Mouse (Mus musculus) heart, postnatal 25 days (tissue): Measurements from ENCODE around the gene Pcx. TPM values are rescaled to one million over a fixed set of nuclear protein-coding genes. Genes with fewer than 3 reads are reported as not detected.

Source experiments
- DNase-seq: peaks from one replicate; pipeline ENCODE4 v3.0.0; 2022; ENCODE audit warnings: low spot score
- intact Hi-C: fragments of 180-260 bp; cut with DNase I; formaldehyde crosslinking; loops from one replicate; pipeline ENCODE4 v1.15.1; 2025
- total RNA-seq, 2 experiments: library from RNA; stranded (reverse); gene quantifications; 2 replicates each; pipeline ENCODE4 v1.2.3; 2021

Pcx gene
- total RNA-seq, 2 experiments from 2014 or later = 30.9 to 36.8 TPM

DNA sequence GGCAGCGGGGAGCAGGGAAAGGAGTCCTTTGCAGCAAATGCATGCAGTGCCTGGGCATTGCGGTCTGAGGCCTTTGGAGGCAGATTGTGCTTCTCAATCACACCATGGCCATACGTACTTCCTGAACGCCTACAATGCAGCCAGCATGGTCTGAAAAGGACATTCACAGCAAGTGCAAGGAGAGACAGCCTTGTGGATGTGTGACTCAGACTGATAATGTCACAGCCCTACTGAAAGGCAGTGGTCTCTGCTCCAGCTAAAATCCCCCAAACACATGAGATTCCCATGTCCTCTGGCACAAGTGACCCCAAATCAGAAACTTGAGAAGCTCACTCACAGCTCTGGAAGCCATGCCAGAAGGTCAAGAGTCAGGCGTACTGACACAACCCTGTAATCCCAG lies 14.5 kb upstream of the Pcx start:
- no peak for DNase-seq
- intact Hi-C loops = loop anchor here (2.0 to 5.0 kb wide), 2 partner anchors 126 to 247 kb away; no protein-coding TSS in a partner anchor

DNA sequence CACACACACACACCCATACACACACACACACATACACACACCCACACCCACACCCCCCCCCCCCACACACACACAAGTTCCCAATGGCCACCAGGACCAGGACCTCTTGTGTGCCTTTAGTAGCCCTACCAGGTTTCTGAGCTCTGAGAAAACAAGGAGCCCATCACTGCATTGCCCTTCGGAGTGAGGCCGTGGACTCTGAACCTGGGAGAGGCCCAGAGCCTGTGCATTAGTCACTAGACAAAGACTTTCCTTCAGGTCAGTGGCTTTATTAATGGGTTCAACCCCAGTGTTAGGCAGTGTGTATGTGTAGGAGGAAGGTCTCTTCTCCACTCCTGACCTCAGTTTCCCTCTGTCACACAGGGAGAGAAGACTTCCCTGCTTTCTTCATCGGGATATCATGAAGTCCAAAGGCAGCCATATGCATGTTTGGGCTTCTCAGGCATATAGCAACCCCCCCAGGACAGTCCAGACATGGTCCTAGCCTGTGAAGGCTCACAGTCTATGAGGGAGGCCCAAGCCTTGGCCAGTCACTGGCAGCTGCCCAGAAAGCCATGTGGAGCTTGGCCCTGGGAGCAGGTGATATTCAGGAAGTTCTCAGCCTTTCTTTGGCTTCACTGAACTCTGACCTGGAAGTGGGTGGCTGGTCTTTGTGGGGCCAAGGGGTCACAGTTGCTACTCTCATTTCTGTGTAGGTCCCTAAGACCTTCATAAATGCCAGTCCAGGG lies 13.6 kb upstream of the Pcx start:
- no peak for DNase-seq
- intact Hi-C loops = loop anchor here (2.0 to 5.0 kb wide), 2 partner anchors 126 to 246 kb away; no protein-coding TSS in a partner anchor

DNA sequence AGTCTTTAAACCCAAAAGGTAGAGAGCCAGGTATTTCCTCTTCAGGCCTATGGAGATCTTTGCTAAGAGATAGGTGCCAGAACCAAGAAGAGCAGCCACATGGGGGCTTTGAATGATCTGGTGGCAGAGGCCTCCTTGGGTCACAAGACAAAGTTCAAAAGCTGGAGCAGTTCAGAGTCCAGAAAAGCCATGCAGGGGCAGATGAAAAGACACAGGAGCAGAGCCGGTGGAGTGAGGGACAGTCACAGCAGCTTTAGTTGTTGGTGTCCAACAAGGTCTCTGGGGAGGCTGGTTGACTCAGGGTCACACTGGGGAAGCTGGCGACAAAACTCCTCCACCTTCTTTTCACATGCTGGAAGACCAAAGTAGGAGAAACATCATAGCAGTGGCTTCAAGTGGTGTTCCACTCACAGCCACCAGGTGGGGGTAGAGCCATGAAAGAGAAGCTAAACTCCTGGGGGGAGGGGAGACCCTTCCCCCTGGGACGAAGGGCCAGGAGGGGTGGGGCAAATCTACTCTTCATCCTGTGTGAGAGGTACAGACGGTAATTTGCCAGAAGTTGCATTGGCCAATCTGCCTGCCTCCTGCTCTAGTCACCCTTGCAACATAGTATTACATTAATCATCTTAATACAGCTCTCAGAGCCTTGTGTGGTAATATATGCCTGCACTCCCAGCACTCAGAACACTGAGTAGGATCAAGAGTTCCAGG lies 12.9 kb upstream of the Pcx start:
- intact Hi-C loops = loop anchor here (2.0 to 5.0 kb wide), 2 partner anchors 125 to 245 kb away; no protein-coding TSS in a partner anchor
- DNase-seq = no peak

DNA sequence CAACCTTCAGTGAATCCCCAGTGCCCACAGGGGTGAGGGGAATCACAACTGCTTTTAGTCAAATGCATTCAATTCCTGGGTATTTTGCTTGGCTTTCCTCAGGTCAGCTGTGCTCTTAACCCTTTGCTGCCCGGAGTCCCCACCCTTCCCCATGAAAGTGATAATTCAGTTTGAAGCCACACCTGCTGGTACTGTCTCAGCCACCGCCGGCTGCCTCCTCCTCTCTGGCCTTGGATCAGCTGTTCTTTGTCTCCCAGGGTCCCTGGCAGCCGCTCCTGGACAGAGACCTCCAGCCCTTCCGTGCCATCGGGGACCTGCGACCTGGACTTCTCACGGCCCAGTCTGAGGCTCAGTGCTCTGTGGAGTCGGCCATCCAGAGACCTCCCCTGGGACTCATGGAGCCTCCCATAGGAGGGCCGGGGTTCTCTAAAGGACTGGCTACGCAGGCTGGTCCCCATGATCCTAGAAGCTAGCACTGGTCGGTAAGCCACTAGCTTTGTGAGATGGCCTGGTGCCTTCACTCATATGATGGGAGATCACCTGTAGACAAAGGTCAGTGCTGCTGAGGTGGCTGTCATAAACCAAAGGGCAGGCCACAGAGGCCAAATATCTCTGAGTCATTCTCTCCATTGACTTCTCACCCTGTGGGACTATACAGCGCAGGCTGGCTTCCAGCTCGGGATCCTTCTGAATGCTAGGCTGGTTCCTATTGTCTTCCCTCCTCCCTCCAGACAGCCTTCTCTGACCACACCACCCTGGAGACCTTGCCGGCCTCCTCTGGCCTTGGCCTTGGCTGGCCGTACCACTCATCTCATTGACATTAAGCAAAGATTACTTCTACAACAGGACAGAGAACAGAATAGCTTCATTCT lies 12.0 kb upstream of the Pcx start, which contains the start of gene 2010003K11Rik:
TSS of gene 2010003K11Rik (minus strand) at position 522 of the 872 bp plus-strand sequence.
- intact Hi-C loops = loop anchor here (5.0 kb wide), 1 partner anchor 124 kb away; no protein-coding TSS in a partner anchor
- DNase-seq = no peak

DNA sequence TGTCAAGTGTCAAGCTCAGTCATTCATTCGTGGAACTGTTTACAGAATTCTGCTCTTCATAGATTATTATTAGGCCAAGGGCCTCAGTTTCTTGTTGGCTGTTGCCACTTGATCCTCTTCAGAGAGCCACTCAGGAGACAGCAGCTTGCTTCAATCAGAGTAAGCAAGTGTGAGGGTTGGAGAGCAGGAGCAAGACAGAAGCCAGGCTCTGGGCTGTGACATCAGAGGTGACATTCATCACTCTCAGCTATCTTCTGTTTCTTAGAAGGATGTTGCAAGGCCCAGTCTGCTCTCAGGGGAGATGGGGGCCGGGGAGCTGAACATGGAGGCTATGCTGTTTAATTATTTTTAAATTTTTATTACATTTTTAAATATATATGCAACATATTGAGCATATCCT lies 7.6 kb upstream of the Pcx start:
- DNase-seq = no peak
- intact Hi-C loops = no loop called here

DNA sequence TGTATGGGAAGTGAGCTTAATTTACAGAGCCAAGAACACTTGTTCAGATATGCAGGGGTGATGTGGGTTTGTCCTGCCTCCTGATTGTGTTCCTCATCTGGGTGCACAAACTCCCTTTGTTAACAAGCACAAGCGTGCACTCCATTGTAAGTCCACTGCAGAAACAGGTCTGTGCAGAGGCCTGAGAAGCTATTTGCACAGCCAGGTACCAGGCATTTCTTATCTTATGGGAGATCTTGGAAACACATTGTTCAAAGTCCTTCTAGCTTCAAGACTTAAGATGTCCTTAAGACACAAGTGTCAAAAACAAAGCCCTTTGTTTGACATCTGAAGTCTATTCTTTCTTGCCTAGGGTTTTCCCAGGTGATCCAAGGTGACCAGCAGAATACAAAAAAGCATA lies 5.4 kb upstream of the Pcx start:
- intact Hi-C loops = no loop called here

DNA sequence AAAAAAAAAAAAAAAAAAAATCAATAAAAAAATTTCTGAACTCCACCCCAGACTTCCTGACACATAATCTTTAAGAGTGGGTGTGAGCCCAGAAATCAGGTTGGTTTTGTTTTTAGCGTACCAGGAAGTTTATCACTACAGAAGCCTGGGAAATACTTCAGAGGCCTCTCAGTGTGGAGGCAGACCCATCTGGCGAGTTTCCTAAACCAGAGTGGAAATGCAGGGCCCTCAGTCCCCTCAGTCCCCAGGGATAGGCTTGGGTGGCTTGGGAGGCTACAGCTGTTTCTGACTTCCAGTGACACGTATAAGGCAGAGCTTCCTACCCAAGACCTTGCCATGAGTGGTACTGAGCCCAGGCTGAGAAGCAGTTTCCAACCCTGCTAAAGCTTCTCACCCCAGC lies 2.5 kb upstream of the Pcx start:
- intact Hi-C loops = no loop called here
- no peak for DNase-seq

More for the DNA sequence above, 5.4 kb upstream of the Pcx start:
- DNase-seq = no peak

DNA sequence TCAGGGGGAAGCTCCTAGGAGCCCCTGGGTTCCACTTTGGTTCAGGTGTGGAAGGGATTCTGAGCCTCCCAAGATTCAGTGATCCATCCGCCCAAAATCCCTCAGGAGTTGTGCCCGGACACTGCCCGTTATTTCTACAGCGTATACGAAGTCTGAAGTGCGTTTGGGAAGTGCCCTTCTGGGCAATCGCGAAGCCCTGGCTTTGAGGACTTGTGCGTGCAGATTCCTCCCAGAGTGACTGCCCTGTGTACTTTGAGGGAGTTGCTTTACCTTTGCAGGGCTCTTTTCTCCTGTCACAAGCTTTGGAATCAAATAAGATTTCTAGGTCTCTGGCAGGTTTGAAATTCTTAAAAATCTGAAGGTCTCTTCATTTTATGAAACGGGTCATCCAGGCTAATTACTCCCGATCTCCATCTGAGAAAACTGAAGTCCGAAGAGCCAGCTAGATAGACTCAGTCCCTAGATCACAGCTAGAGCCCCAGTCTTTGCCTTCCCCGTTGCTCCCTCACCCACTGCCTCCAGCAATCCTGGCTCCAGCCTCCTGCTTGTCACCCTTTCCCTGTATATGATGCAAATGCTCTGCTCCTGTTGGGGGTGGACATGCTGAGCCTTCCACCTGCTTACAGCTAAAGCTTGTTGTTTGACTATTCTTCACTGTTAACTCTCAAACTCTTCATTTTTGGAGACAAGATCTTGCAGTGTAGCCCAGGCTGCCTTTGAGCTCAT lies 1.0 kb downstream of the Pcx start:
- DNase-seq = no peak
- intact Hi-C loops = no loop called here

DNA sequence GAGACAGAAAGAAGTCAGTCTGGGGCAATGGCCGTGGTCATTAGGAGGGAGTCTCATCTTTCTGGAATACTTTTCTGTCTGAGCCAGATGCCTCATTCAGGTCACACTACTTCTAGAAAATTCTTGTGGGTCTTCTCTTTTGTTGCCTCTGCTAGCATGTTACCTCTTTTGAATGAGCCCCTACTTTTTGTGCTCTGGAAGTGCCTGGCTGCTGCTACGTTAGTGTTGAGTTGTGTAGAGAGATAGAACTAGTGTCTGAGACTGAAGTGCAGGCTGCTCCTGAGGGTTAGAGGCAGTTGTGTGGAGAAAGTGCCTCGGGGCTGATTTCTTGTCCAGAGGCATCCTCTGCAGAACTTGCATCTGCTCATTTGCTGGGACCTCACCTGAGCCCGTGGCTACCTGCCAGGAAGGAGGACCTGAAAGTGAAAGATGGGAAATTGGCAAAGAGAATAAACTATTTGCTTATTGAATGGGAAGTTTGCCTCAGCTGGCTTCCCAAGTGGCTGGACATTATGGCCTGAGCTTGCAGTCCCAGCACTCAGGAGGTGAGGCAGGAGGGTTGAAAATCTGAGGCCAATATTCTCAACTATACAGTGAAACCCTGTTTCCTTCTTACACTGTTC lies 3.1 kb downstream of the Pcx start:
- intact Hi-C loops = no loop called here

DNA sequence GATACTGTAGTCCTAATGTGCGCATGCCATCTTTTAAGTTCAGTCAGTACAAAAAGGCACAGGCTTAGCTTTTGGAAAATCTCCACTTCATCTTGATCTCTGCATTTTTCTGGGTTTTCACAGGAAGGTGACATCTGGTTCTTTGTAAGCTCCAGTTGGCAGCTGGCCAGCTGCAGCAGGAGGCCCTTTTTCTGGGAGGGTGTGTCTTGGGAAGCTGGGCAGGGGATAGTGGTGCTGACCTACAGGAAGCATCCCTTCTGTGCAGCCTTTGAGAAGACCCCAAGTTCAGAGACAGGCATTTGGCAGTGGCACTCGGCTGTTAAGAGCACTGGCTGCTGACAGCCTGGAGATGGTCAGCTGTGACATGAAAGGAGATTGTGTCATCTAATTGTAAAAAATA lies 5.5 kb downstream of the Pcx start:
- intact Hi-C loops = no loop called here

More for the DNA sequence above, 3.1 kb downstream of the Pcx start:
- DNase-seq = no peak

DNA sequence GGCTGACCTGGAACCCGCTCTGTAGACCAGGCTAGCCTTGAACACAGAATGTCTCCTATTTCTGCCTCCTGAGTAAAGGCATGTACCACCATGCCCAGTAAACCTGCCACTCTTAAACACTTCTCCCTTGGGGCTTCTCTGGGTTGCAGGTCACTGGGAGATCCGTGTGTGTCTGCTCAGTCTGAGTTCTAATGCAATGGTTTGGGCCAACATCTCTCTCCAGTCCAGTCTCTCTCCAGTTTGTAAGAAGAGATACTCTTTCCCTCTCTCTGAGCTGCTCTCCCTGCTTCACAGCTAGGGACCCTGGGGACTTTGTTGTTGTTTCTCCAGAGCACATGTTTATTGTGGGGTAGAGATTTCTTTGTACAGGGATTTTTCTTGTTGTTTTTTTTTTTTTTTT lies 6.0 kb downstream of the Pcx start:
- DNase-seq = no peak
- intact Hi-C loops = no loop called here

More for the DNA sequence above, 5.5 kb downstream of the Pcx start:
- DNase-seq = no peak

DNA sequence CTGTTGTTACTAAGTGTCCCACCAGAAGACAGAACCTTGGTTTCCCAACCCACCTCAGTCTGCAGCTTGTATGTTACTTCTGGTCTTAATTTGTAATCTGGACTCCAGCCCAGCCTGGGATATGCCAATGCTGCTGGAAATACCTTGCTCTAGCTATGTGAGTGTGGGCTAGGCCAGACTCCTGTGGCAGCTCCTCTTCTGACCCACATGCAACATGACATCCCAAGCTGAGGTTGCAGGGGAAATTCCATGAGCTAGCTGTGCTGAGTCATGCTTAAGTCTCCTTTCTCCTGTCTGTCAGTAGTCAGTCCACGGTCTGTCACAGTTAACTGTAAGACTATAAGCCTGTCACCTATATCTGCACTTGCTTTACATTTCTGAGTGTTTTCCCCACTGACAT lies 7.2 kb downstream of the Pcx start:
- no peak for DNase-seq
- intact Hi-C loops = no loop called here

DNA sequence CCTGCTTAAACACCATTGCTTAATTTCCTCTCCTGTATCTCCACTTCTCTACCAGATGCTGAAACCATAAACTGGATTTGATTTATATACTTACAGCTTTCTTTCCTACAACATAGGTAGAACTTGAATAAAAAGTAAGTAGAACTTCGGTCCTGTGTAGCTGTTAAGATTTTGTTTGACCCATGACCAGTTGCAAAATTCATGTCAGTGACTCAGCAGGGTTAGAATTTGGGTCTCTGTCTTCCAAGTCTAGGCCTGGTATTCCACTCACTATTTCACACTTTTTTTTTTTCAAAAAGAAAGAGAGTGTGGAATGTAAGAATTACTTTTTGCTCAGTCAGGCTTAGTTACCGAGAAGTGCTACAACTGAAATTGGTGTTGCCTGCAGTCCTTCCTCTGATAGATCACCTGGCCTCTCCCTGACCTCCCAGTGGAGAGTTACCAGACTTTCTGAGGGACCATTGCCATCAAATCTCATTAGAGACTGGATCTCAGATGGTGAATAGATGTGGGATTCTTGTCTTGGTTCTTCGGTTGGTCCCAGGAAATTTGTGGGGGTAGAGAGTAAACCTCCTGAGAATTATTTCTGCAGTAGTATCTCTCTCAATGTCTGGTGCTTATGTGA lies 11.3 kb downstream of the Pcx start:
- no peak for DNase-seq
- intact Hi-C loops = no loop called here

DNA sequence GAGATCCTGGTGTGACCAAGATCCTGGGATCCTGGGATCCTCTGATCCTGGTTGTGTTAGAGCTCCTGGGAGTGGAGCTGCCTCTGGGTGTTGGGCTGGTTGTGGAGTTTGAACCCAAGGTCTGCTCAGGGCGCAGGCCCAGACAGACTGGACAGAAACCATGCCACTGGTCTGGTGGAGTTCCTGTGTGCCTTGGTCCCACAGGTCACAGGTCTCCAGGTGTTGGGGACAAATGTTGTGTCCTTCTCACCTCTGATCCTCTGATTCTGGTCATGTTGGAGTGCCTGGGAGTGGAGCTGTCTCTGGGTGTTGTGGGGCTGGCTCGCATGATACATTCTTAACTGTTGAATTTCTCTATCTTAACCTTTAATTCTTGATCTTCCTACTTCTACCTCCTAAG lies 24.4 kb downstream of the Pcx start:
- no peak for DNase-seq
- intact Hi-C loops = no loop called here

DNA sequence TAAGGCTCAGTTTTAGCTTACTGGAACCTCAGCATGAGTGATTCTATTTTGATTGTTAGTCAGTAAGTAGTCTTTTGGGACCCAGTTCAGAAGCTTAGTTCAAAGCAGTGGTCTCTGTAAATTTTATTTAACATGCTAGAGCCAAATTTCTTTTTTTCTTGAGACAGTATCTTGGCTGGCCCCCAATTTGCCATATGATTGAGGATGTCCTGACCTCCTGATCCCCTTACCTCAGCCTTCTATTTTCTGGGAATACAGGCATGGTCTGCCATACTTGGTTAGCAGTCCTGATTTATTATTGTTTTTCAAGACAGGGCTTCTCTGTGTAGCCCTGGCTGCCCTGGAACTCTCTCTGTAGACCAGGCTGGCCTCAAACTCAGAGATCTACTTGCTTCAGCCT lies 25.6 kb downstream of the Pcx start:
- intact Hi-C loops = no loop called here
- no peak for DNase-seq

DNA sequence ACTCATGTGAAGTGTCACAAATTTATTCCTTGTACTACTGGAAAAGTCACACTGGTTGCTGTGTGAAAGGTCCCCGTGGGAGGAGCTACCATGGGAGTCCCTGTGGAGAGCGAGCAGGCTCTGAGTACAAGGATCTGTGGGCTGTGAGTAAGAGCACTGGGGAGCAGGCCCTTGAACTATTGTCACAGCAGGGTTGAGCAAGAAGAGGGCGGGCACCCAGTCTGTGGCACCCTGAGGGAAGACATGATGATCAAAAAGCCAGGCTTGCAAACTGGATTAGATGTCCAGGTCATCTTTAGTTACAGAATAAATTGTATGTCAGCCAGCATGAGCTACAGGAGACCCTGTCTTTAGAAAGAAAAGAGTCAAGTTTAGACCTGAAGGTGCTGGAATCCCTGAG lies 26.3 kb downstream of the Pcx start:
- DNase-seq = no peak
- intact Hi-C loops = no loop called here

DNA sequence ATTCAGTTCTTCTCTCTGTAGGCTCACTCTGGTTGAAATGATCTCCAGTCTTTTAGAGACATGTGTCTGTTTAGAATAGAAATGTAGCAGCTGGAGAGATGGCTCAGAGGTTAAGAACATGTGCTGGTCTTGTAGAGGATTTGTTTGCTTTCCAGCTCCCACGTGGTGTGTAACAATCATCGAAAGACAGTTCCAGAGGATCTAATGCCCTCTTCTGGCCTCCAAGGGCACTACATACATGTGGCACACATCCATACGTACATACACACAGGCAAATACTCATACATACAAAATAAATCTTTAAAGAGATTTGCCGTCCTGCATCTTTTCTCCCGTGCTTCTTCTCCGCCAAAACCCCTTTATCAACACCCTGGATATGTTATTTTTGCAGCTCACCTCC lies 30.0 kb downstream of the Pcx start:
- intact Hi-C loops = no loop called here
- no peak for DNase-seq

DNA sequence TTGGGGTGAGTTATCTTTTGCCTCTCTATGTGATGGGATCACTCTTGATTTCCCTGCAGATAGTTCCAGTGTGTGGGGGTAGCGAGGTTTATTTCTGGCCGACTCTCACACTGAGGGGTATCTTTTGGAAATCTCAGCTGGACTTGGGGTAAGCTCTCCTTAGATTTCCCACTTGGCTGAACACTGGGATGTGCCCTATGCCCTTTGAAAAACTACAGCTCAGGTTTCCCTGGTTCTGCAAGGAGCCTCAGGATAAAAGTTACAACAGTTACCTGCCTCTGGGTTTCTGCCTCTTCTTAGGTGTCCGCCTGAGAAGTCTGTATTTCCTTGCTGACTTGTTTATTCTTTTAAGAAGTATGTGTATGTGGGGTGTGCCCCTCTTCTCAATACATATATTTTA lies 30.7 kb downstream of the Pcx start:
- intact Hi-C loops = no loop called here
- no peak for DNase-seq

DNA sequence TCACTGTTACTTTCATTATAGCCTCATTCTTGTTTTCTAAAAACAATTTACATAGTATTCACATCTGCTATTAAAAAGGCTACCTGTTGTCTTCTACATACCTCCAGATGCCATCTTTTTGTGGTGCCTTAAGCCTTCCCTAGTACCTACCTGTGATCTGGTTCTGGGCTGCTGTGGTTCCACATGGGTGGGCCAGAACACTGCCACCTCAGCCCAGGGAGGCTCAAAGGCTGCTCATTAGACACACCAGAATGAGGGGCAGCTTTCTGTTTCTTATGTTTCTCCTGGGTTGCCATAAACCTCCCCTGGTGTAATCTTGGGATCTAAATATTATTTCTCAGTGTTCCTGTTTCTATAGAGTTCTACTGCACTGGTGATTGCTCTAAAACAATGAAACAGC lies 31.8 kb downstream of the Pcx start:
- intact Hi-C loops = no loop called here
- DNase-seq = no peak
